Mouse (Mus musculus): ENCODE data around the gene Coq8a.

Coq8a gene

GRCm38 (mm10) chr1:180175167-180175566 lies 24.2 kb downstream of the Coq8a start:
- peak; percentile 64 for DNase-seq (ENCODE audit: low read depth, low spot score)

- DNase-seq (ENCODE audit: low read depth, low spot score), result no peak
Measured at GRCm38 (mm10) chr1:180174718-180175117, 24.7 kb downstream of the Coq8a start.

- DNase-seq (ENCODE audit: low read depth, low spot score), result peak; percentile 75
Measured at GRCm38 (mm10) chr1:180173017-180173416, 26.4 kb downstream of the Coq8a start.

GRCm38 (mm10) chr1:180172600-180172999 lies 26.8 kb downstream of the Coq8a start:
- no peak for DNase-seq (ENCODE audit: low read depth, low spot score)

GRCm38 (mm10) chr1:180171883-180172282 lies 27.5 kb downstream of the Coq8a start:
- DNase-seq (ENCODE audit: low read depth, low spot score), result peak; percentile 68

- DNase-seq (ENCODE audit: low read depth, low spot score), result no peak
Measured at GRCm38 (mm10) chr1:180170071-180170470, 29.3 kb downstream of the Coq8a start.

GRCm38 (mm10) chr1:180169161-180169560 lies 30.2 kb downstream of the Coq8a start:
- no peak for DNase-seq (ENCODE audit: low read depth, low spot score)

GRCm38 (mm10) chr1:180168294-180168693 lies 31.1 kb downstream of the Coq8a start:
- DNase-seq (ENCODE audit: low read depth, low spot score), result no peak

GRCm38 (mm10) chr1:180166533-180166932 lies 32.9 kb downstream of the Coq8a start:
- DNase-seq (ENCODE audit: low read depth, low spot score), result no peak

- no peak for DNase-seq (ENCODE audit: low read depth, low spot score)
Measured at GRCm38 (mm10) chr1:180162986-180163385, 36.4 kb downstream of the Coq8a start.

- no peak for DNase-seq (ENCODE audit: low read depth, low spot score)
Measured at GRCm38 (mm10) chr1:180161566-180162355, 37.6 kb downstream of the Coq8a start.

GRCm38 (mm10) chr1:180161160-180161559 lies 38.2 kb downstream of the Coq8a start:
- DNase-seq (ENCODE audit: low read depth, low spot score), result no peak

GRCm38 (mm10) chr1:180160545-180160944 lies 38.9 kb downstream of the Coq8a start:
- DNase-seq (ENCODE audit: low read depth, low spot score), result no peak

GRCm38 (mm10) chr1:180158648-180159047 lies 40.8 kb downstream of the Coq8a start:
- no peak for DNase-seq (ENCODE audit: low read depth, low spot score)

- DNase-seq (ENCODE audit: low read depth, low spot score), result no peak
Measured at GRCm38 (mm10) chr1:180151191-180151590, 48.2 kb downstream of the Coq8a start.

GRCm38 (mm10) chr1:180148563-180148962 lies 50.8 kb downstream of the Coq8a start:
- DNase-seq (ENCODE audit: low read depth, low spot score), result no peak

- no peak for DNase-seq (ENCODE audit: low read depth, low spot score)
Measured at GRCm38 (mm10) chr1:180148036-180148435, 51.4 kb downstream of the Coq8a start.

- DNase-seq (ENCODE audit: low read depth, low spot score), result no peak
Measured at GRCm38 (mm10) chr1:180140970-180141369, 58.4 kb downstream of the Coq8a start.

- DNase-seq (ENCODE audit: low read depth, low spot score), result no peak
Measured at GRCm38 (mm10) chr1:180139158-180139557, 60.2 kb downstream of the Coq8a start.

GRCm38 (mm10) chr1:180132187-180132586 lies 67.2 kb downstream of the Coq8a start:
- no peak for DNase-seq (ENCODE audit: low read depth, low spot score)

GRCm38 (mm10) chr1:180131402-180131801 lies 68.0 kb downstream of the Coq8a start:
- no peak for DNase-seq (ENCODE audit: low read depth, low spot score)

GRCm38 (mm10) chr1:180128077-180128792 lies 71.2 kb downstream of the Coq8a start:
- DNase-seq (ENCODE audit: low read depth, low spot score), result no peak

- no peak for DNase-seq (ENCODE audit: low read depth, low spot score)
Measured at GRCm38 (mm10) chr1:180118233-180118632, 81.2 kb downstream of the Coq8a start.
